Mouse (Mus musculus) naive thymus-derived CD4-positive, alpha-beta T cell, adult 5 months (primary cell): Measurements from ENCODE around the gene Cyp3a57. TPM values are rescaled to one million over a fixed set of nuclear protein-coding genes. Genes with fewer than 3 reads are reported as not detected.

ENCODE experiments used
- polyA plus RNA-seq: library from polyadenylated mRNA; unstranded; fragments of 100-300 nt; shearing (Covaris generic); gene quantifications from one replicate; pipeline ENCODE4 v1.2.1, GENCODE M21; 2017

Cyp3a57 gene
- polyA plus RNA-seq: not detected

GRCm38 (mm10) chr5:145344941-145345340 lies at the start of gene Cyp3a57:
TSS of gene Cyp3a57 (plus strand) at chr5:145345279.

Other genes with a start within 250 kb of the Cyp3a57 start
- gene Arpc1b, start 231.1 kb upstream of the Cyp3a57 start, polyA plus RNA-seq: 1,001 TPM
- 42.4 TPM for gene Pdap1, start 205.0 kb upstream of the Cyp3a57 start, polyA plus RNA-seq
- 251 TPM for gene Bud31, start 204.9 kb upstream of the Cyp3a57 start, polyA plus RNA-seq
- 19.8 TPM for gene Ptcd1, start 178.2 kb upstream of the Cyp3a57 start, polyA plus RNA-seq
- gene Cpsf4, start 178.1 kb upstream of the Cyp3a57 start, polyA plus RNA-seq: 42.5 TPM
- 223 TPM for gene Atp5j2, start 153.2 kb upstream of the Cyp3a57 start, polyA plus RNA-seq
- gene Zkscan14, start 143.4 kb upstream of the Cyp3a57 start, polyA plus RNA-seq: 77.2 TPM
- gene Zkscan5, start 140.7 kb upstream of the Cyp3a57 start, polyA plus RNA-seq: 4.8 TPM
- gene Zfp655, start 113.6 kb upstream of the Cyp3a57 start, polyA plus RNA-seq: 75.0 TPM
- 2.0 TPM for gene Zscan25, start 64.8 kb upstream of the Cyp3a57 start, polyA plus RNA-seq
- not detected for gene Cyp3a16, start 124.4 kb downstream of the Cyp3a57 start, polyA plus RNA-seq
- not detected for gene Cyp3a41b, start 239.5 kb downstream of the Cyp3a57 start, polyA plus RNA-seq